Mouse (Mus musculus) c-Kit-positive CD71-positive TER-119-negative erythroid progenitor cells, embryonic 14.5 days (primary cell): ENCODE measurements at regions not wholly inside any gene's neighbourhood (a gene's known extent, or its start where the extent isn't known, plus 50 kb on each side); places are given as distances from the start of the nearest gene placed in this dataset.
A peak's percentile ranks its signal among the peaks of the same experiment; 100 is the strongest.
"Not testable (repeated sequence)": the region's sequence is repeated elsewhere in the genome, so short reads cannot be mapped to it uniquely, and the experiment has no call there.

Source experiments
- DNase-seq: peaks from one replicate; pipeline ENCODE4 v3.0.0-alpha.2; 2013; ENCODE audit warnings: low read depth

DNA sequence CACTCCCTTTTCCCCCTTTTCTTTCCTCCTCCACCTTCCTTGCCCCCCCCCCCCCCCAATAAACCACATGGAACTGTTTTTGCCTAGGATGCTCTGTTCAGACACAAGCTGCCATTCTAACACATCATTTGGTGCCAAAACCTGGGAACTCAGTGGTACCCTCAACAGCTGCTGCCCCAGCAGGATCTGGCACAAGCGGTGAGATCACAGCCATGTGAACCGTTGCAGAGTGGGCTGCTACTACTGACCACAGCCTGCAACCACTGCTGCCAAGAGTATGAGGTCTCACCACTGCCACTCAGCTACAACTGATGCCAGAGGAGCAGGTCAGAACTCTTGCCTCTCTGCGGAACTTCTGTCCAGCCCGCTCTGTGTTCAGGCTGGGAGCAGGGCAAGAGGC is 206.2 kb downstream of the Pcsk1 start:
- DNase-seq: no peak

DNA sequence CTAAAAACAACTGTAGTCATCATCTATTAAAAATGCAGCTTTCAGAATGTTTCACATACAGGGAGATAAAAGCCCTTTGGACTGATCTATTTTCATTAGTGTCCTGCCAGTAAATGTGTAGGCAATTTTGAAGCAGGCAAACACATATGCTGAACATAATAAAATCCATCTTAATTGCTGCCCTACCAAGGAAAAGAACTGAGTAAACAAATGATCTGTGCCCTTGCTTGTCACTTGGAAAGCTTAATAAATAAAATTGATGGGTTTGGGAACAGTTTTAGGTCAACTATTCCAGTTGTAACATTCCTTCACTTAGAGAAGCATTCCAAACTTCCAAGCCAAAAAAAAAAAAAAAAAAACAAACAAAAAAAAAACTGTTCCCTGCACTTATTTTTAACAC is 230.2 kb downstream of the Pcsk1 start:
- no peak for DNase-seq

DNA sequence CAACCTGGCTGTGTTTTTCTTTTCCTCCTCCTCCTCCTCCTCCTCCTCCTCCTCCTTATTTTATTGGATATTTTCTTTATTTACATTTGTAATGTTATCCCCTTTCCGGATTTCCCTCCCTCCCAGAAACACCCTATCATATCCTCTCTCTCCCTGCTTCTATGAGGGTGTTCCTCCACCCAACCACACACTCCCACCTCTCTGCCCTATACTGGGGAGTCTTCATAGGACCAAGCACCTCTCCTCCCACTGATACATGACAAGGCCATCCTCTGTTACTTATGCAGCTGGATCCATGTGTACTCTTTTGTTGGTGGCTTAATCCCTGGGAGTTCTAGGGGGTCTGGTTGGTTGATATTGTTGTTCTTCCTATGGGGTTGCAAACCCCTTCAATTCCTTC is 230.6 kb downstream of the Pcsk1 start:
- DNase-seq: no peak

DNA sequence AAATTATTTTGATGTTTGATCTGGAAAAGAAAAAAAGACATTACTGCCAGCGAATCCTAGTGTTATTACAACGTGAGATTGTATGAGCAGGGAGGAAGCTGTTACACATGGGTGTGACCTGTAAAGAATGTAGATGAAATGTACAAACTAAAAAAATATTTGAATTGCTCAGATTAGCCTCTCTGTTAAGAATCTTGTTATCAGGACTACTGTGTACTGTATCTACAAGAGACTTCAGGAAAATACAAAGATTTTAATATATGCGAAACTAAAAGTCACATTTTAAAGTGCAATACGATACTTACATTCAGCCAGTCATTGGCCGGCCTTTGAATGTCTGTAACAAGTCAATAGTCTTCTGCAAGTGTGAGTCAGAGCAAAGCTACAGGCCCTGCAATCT is 247.4 kb downstream of the Pcsk1 start:
- no peak for DNase-seq

DNA sequence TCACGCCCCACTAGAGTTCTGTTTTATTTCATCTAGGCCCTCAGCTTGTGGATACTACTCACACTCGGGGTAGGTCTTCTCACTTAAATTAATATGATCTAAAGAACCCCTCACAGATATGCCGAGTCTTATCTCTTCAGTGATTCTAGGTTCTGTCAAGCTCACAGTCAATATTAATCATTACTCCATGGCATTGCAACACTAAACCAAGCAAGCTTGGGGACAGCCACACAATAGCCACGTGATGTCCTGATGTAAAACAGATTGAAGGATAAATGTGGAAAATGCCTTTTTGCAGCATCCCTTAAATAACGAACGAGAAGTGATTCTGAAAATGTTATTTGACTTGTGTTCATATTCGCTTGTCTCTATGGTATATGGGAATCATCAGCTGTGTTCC is 253.8 kb downstream of the Pcsk1 start:
- DNase-seq: no peak

DNA sequence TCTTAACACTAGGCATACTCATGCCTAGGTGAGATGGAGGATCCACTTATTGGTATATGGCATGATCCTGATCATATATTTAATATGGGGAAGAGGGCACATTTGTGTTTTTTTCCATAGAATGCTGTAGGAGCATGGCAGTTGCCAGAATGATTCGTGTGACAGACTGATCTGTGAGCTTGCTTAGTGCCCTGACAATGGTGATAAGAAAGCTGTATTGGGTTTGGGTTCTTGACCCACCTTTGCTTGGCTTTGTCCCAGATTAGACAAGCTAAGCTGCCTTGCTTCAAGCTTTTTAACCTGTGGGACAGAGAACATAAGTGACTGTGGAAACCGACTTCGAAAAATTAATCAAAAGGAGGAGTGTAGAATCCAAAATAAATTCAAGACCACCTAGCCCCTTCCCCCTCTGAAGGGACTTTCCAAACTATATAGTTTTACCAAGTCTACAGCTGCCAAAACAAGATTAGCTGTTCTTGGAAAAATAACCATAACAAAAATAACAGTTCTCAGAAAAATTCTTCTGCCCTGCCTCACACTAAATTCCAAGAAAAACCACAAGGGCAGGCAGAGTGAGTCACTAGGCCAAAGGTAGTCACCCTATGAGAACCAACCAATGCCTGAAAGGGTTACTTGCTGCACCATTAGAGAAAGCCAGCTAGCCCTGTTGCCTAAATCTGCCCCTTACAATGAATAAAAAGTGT is 277.2 kb downstream of the Pcsk1 start:
- peak; percentile 25 for DNase-seq

DNA sequence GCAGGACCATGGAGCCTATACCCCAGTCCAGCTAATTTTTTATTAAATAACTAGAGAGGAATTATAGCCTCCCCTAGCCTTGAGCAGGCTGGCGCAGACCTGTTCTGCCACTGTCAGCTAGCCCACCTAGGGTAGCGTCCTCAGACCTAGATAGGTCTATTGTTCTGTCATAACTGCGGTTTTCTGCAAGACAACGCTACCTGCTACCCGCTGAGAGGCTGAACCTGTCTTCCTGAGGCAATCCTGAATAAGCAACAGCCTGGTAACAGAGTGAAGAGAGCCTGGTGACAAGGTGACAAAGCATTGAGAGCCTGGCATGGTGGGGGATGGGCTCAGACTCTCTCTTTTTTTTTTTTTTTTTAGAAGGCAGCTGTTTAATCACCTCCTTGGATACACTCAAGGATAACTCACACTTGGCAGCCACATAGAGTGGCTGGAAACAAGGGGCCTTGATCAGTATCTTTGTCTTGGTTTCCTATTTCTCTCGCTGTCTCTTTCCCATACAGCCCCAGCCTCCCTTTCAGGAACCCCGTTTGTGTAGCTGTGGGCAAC is 278.7 kb downstream of the Pcsk1 start:
- no peak for DNase-seq

DNA sequence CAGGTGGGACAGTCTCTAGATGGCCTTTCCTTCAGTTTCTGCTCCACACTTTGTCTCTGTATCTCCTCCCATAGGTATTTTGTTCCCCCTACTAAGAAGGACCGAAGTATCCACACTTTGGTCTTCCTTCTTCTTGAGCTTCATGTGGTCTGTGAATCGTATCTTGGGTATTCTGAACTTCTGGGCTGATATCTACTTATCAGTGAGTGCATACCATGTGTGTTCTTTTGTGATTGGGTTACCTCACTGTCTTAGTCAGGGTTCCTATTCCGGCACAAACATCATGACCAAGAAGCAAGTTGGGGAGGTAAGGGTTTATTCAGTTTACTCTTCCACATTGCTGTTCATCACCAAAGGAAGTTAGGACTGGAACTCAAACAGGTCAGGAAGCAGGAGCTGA is 287.5 kb downstream of the Pcsk1 start:
- not testable (repeated sequence) for DNase-seq

DNA sequence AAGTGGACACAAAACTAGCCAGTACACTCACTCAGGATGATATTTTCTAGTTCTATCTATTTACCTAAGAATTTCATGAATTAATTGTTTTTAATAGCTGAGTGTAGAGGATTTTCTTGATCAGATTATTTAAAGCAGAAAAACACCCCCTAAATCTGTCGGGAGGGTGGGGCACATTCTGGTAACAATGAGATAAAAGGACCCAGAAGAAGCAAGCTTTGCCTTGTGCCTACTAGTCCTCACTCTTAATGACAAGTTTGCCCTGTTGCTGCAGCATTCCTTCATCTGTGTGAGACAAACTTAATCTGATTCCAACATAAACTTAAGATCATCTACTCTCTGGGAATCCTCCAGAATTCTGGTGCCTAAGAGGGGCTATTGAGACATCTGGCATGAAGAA is 288.1 kb downstream of the Pcsk1 start:
- no peak for DNase-seq

DNA sequence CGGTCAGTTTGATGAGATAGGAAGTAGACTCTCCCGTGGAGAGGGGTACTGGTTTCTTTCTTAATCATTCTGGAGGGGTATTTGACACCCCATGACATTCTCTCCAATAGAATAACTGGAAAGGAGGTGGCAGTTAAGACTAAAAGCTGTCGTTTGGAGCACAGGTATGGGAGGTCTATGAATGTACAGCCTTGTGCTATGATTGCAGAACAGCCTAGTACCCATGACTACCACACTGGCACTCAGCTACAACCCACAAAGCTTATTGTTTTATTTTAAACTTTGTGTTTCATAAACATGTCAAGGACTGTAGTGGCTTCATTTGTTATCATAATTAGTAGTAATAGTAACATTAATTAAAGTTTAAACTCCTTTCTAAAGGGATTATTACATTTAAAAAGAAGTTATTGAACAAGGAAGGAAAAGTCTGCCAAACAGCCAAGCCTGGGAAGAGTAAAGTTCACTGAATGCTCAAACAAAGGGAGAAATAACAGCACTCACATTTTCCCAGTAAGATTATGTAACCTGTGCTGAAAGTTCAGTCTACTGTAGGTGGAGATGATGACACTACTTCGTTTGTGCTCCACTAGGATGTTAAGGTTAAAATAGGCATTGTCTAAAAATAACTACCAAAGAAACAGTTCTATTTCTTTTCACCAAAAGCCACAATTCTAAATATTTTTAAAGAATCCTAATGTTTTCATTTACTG is 295.2 kb downstream of the Pcsk1 start:
- DNase-seq: no peak

DNA sequence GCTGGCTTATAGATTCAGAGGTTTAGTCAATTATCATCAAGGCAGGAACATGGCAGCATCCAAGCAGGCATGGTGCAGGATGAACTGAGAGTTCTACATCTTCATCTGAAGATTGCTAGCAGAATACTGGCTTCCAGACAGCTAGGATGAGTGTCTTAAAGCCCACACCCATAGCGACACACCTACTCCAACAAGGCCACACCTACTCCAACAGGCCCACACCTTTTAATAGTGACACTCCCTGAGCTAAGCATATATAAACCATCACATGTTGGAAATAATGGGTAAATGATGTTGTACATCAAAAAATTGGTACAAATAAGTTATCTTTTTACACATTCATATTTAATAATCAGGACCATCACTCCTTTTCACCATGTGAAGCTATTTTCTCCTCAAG is 299.6 kb downstream of the Pcsk1 start:
- no peak for DNase-seq

DNA sequence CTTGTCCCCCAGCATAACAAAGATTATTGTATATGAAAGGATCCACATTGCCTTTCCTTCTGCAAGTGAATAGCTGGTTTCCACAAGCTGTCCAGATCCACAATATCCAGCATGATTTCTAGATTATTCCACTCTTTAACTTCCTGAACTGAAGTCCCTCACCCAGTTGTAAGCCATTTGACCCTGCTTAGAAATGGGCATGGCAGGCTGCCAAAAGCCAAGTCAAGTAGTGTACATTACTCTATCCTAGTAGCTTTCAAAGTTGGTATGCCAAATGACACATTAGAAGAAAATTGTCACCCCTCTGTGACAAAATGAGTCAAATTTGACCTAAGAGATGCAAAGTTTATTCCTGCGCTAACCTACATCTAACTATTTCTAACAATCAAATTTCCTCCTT is 300.6 kb downstream of the Pcsk1 start:
- DNase-seq: no peak

DNA sequence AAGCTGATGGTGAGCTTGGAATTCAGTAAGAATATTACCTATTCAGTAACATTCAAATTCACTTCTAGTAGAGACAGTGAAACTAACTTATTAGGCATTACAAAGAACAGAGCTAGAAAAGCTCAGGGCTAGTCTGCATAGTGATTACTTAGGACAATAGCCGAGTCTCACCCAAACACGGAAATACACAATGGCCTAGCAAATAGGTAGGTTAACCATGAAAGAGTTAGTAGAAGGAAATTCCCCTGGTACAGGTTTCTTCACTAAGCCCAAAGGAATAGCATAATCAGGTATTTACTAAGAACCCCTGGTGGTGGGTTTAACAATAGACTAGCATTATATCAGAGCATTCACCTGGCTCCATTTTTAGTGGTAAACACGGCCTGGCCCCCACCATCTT is 306.7 kb upstream of the Ell2 start:
- DNase-seq: not testable (repeated sequence)

DNA sequence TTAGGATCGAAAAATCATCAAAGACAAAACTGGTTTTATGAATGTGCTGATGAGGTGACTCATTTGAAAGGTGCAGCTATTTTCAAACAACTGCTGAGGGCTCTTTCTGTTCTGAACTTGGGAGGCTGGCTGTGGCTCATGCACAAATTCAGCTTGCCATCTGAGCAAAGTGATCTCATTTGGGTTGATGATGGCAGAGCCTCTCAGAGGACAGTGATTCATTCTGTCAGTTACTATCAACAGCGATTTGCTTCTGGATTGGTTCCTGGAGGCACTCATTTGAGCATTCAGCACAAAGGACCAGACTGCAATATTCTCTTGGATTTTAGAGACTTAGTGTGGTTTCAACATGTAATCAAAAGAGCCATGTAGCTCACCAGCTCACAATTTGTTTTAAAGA is 285.8 kb upstream of the Ell2 start:
- no peak for DNase-seq

DNA sequence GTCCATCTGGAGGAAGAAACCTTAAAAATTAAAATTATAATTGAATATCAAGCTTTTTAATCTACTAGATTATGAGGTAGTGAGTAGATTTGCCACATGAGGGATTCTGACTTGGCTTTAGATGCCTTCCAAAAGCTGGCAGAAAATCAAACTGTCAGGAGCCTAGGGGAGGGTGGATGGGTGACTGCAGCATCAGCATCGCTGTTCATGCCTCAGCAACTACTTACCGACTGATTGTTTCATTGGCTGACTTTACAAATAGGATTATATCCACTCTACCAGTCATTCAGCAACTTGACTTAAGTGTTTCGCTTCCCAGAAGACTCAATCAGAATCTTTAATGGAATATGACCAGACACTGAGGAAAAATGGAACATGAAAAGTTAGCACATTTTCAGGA is 279.6 kb upstream of the Ell2 start:
- DNase-seq: no peak

DNA sequence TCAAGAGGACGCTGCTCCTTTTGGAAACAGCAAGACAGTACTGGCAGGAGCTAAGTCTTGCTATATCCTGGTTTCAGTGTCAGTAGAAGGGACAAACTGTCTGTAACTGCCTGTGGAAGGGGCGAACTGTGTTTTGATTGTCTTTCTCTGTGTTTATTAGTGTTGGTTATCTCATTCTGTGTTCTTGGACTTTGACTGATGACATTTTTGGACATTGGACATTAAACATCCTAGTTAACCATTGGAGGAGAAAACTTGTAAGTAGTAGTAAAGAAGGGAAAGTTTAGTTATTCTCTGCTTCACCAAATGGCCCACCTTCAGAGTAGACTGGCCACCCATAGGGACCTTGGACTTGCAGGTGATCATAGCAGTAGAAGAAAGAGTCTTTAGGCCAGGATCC is 267.4 kb upstream of the Ell2 start:
- no peak for DNase-seq

DNA sequence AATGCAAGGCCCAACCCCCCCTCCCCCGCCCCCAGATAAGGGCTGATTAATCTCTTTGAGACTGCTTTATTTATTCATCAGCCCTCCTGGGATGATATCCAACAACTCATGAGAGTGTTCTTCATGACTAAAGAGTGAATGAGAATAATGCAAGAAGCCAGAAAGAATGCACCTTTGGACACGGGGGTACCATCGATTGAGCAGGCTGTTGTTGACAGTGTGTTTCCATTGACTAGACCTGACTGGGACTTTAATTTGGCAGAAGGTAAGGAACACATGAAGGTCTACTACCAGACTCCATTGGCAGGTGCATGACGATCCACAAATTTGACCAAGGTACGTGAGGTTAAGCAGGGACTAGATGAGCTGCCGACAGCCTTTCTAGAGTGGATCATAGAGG is 266.5 kb upstream of the Ell2 start:
- no peak for DNase-seq

DNA sequence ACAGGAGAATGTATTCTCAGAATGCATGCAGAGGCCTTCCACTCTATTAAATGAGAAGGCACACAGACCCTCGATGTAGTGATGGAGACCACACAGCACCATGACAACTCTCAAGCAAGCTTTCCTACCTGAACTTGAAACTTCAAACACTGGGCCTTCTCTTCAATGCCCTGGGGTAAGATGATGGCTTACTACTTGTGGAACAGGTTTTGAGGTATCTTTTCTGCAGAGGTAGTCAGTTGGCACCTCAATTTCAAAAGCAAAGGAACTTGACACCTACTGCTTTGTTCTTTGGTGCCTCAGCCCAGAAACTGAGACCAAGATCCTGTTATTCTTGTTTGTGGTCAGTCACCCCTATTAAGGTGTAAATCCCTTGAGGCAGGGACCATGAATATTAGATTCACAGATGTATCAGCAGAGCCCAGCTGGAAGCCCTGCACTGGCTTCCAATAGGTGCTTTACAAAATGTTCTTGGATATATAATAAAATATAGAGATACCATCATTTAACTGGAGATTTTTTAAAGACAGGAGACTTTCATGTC is 246.2 kb upstream of the Ell2 start:
- DNase-seq: no peak

DNA sequence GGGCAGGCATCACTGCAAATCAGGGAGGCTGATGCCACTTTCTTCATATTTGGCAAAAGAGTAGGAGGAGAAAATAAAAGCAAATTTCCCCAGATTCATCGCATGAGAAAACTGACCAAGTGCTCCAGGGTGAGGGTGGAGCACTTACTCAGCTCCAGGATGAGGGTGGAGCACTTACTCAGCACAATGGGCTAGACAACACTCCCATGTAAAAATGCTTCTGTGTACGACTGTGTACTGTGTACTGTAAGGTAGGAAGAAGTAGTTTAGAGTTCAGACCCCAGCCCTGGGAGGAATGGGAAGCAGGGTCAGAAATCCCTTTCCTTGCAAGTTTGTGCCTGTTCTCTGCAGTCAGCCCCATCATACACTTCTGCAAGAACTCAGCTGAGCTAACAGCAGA is 245.3 kb upstream of the Ell2 start:
- no peak for DNase-seq

DNA sequence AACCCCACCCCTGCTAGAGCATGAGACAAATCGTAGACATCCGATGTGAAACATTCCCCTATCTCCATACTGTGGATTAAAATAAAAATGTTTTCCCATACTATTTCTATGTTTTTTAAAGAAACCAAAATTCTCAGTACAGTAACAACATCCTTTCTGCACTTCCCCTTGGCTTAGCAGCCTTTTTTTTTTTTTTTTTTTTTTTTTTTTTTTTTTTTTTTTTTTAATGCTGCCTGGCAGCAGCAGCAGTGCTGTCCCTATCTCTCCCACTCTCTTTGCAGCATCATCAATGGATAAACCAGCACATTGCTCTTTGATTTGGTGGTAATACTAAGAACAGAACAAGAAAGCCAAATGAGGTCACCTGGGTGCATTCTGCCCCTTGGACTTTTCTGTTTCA is 239.3 kb upstream of the Ell2 start:
- DNase-seq: no peak

DNA sequence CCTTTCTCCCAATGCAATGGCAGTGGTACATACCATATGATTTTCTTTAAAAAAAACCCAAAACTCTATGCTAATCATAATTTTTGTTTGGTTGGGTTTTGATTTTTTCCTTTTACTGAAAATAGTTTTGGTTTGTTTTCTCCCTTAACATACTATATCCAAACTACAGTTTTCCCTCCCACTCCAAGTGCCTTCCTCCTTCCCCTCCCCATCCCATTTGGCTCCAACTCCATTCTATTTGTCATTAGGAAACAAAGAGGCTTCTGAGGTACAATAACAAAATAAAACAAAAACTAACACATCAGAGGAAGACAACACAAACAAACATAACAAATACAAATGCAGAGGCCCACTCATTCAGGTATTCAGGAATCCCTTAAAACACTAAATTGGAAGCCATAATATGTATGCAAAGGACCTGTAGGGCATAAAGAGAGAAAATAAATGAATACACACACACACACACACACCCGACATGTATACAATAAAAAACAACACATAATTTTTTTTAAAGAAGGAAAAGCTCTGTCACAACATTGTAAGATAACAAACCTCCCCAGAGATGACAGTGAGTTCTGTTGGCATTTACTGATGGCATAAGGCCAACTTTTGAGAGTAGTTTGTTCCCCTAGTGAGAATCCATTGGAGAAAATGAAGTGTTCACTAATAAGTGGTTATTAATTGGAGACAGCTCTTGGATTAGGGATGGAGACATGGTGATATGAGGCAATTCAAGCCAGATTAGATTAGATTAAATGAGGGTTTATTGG is 230.5 kb upstream of the Ell2 start:
- DNase-seq: no peak

DNA sequence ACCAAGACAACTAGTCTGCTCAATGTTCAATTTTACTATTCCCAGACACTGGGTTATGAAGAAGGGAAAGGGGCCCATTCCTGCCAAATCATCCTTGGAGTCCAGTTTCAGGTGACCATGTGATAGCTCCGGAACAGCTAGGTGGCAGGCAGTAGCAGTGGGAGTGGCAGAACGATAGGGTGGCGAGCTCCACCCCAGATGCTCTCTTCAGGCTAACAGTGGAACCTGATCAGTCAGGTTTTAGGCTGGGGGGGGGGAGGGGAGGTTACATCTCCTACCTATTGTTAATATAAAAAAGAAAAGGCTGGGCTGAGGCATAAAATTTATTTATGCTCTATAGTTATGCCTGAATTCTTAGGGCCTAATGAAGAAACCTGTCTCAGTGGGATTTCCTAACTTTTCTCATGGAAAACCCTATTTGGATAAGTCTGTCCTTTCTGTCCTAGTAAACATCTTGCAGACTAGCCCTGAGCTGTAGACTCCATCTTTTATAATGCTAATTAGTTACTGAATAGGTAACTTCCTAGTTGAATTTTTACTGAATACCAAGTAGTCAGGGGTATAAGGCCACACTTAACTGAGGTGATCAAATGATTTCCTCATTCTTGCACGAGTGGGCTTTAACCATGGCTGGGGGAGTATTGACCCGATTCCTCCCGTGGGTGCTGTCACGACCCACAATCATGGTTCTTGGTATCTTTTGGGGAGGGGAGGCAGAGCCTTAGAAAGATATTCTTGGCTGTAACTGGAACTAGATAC is 223.2 kb upstream of the Ell2 start:
- not testable (repeated sequence) for DNase-seq
